Mouse (Mus musculus) myocyte (in vitro differentiated cells): ENCODE results near the gene Tdrd5.
A peak's percentile ranks its signal among the peaks of the same experiment; 100 is the strongest.

Experiments used
- CEBPB ChIP-seq: IDR thresholded peaks from 2 replicates; pipeline ENCODE4 v1.6.1; 2011; ENCODE audit warnings: mild to moderate bottlenecking, moderate library complexity; ENCODE audit not compliant: poor library complexity, insufficient read depth, severe bottlenecking
- E2F4 ChIP-seq: IDR thresholded peaks from one replicate; pipeline ENCODE4 v1.6.1; 2011; ENCODE audit warnings: mild to moderate bottlenecking, control low read depth, moderate library complexity; ENCODE audit not compliant: insufficient read depth
- MAX ChIP-seq: IDR thresholded peaks from one replicate; pipeline ENCODE4 v1.6.1; 2011; ENCODE audit warnings: low read depth, mild to moderate bottlenecking, control low read depth
- MYOD1 ChIP-seq, 3 experiments: IDR thresholded peaks; one replicate each; pipeline ENCODE4 v1.6.1; 2011; ENCODE audit warnings: control low read depth in 2 of 3, low read depth in 2 of 3, mild to moderate bottlenecking in 2 of 3, moderate library complexity in 1 of 3; ENCODE audit not compliant: insufficient read length in 2 of 3, control insufficient read depth in 1 of 3
- MYOG ChIP-seq, 3 experiments: IDR thresholded peaks; one replicate each; pipeline ENCODE4 v1.6.1; 2011; ENCODE audit warnings: control low read depth in 2 of 3, low read depth in 2 of 3, mild to moderate bottlenecking in 2 of 3; ENCODE audit not compliant: insufficient read length in 2 of 3, control insufficient read depth in 1 of 3, insufficient read depth in 1 of 3
- POLR2A ChIP-seq: IDR thresholded peaks from one replicate; pipeline ENCODE4 v1.6.1; 2011; ENCODE audit warnings: low read depth, mild to moderate bottlenecking, control low read depth, moderate library complexity; ENCODE audit not compliant: insufficient read length
- POLR2AphosphoS2 ChIP-seq: IDR thresholded peaks from one replicate; pipeline ENCODE4 v1.6.1; 2011; ENCODE audit warnings: low read depth, control low read depth; ENCODE audit not compliant: insufficient read length
- REST ChIP-seq: IDR thresholded peaks from one replicate; pipeline ENCODE4 v1.6.1; 2011; ENCODE audit warnings: mild to moderate bottlenecking, control low read depth, moderate library complexity; ENCODE audit not compliant: insufficient read depth, insufficient read length
- SRF ChIP-seq: IDR thresholded peaks from one replicate; pipeline ENCODE4 v1.6.1; 2011; ENCODE audit warnings: low read depth; ENCODE audit not compliant: control insufficient read depth, insufficient read length
- TCF12 ChIP-seq: IDR thresholded peaks from one replicate; pipeline ENCODE4 v1.6.1; 2011; ENCODE audit warnings: mild to moderate bottlenecking, control low read depth; ENCODE audit not compliant: poor library complexity, insufficient read depth, severe bottlenecking
- TCF3 ChIP-seq: IDR thresholded peaks from one replicate; pipeline ENCODE4 v1.6.1; 2011; ENCODE audit warnings: low read depth, control low read depth; ENCODE audit not compliant: insufficient read length
- USF1 ChIP-seq: IDR thresholded peaks from one replicate; pipeline ENCODE4 v1.6.1; 2011; ENCODE audit warnings: low read depth, mild to moderate bottlenecking, control low read depth, moderate library complexity

DNA sequence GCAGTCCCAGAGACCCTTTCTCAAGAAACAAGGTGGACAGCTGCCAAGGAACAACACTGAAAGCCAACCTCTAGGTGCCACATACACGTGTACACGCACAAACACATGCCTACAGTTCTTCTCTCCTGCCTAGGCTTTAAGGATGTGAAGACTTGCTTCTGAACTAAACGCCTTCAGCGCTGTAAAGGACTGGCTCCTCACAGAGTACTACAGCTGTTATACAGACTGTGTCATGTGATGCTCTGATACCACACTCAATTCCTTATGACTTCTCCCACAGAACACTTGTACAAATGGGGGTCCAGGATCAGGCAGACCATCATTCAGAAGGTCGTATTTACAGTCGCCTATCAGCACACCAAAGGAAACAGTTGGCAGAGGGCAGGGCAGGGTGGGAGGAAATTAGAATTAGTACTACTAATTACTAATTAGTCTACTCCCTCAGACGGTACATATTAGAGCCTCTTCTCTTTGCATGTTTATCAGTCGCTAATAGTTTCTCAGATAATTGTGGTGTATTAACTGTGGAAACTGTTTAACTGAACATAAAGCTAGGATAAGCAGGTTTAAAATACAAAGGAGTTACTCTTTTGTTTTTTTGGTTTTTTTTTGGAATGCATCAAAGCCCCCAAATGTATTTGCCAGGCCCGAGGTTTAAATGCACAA, 14.8 kb downstream of the Tdrd5 start:
- TF ChIP-seq E2F4 (no peak), MYOD1 (IDR thresholded peaks at IDR 0.05; ENCODE audit: control insufficient read depth in 1 of 3, insufficient read length in 2 of 3, low read depth in 2 of 3) (no peak), POLR2A (no peak), MAX (no peak), TCF12 (no peak), TCF3 (no peak), POLR2AphosphoS2 (no peak), MYOG (IDR thresholded peaks at IDR 0.05; ENCODE audit: control insufficient read depth in 1 of 3, insufficient read depth in 1 of 3, insufficient read length in 2 of 3, low read depth in 2 of 3) (no peak), USF1 (peak; percentile 8), CEBPB (no peak), REST (no peak), SRF (no peak)
